Mouse (Mus musculus) MEL (cell line): ENCODE measurements around the gene Tspo2. TPM values are rescaled to one million over a fixed set of nuclear protein-coding genes. Genes with fewer than 3 reads are reported as not detected.

ENCODE experiments used
- DNase-seq: peaks from one replicate; pipeline ENCODE4 v3.0.0; 2011; ENCODE audit warnings: low read depth, low spot score
- H3K27ac ChIP-seq: 2 replicates; pipeline ENCODE4 v1.5.1; 2012; ENCODE audit warnings: low read depth, mild to moderate bottlenecking, control low read depth, low read length, moderate library complexity; ENCODE audit not compliant: control insufficient read depth
- H3K27me3 ChIP-seq, 2 experiments: fragments of 150-350 bp in 1 of 2; sonication (generic) in 1 of 2; 2 replicates each; pipeline ENCODE4 v1.6.1; 2012; ENCODE audit warnings: low read length in 2 of 2, mild to moderate bottlenecking in 2 of 2, improper control_type of control experiment in 1 of 2, moderate library complexity in 1 of 2; ENCODE audit not compliant: insufficient read depth in 2 of 2, control insufficient read depth in 1 of 2
- H3K36me3 ChIP-seq, 2 experiments: 2 replicates each; pipeline ENCODE4 v1.6.1; 2012 to 2014; ENCODE audit warnings: low read length in 2 of 2, improper control_type of control experiment in 1 of 2, inconsistent platforms in 1 of 2, mild to moderate bottlenecking in 1 of 2; ENCODE audit not compliant: insufficient read depth in 2 of 2, control insufficient read depth in 1 of 2
- H3K4me1 ChIP-seq, 2 experiments: fragments of 150-350 bp in 1 of 2; sonication (generic) in 1 of 2; 2 replicates each; pipeline ENCODE4 v1.6.1; 2012; ENCODE audit warnings: low read length in 2 of 2, improper control_type of control experiment in 1 of 2, mild to moderate bottlenecking in 1 of 2; ENCODE audit not compliant: insufficient read depth in 2 of 2, control insufficient read depth in 1 of 2
- H3K4me3 ChIP-seq, 2 experiments: fragments of 150-350 bp in 1 of 2; sonication (generic) in 1 of 2; 2 replicates each; pipeline ENCODE4 v1.5.1; 2012; ENCODE audit warnings: low read depth in 2 of 2, low read length in 2 of 2, mild to moderate bottlenecking in 2 of 2, moderate library complexity in 2 of 2, control low read depth in 1 of 2, improper control_type of control experiment in 1 of 2; ENCODE audit not compliant: control insufficient read depth in 1 of 2, insufficient read depth in 1 of 2
- H3K79me2 ChIP-seq: 2 replicates; pipeline ENCODE4 v1.6.1; 2012; ENCODE audit warnings: mild to moderate bottlenecking, low read length, moderate library complexity; ENCODE audit not compliant: control insufficient read depth, poor library complexity, insufficient read depth
- H3K9ac ChIP-seq: 2 replicates; pipeline ENCODE4 v1.6.1; 2012; ENCODE audit warnings: low read depth, mild to moderate bottlenecking, control low read depth, low read length, moderate library complexity; ENCODE audit not compliant: control insufficient read depth, poor library complexity, severe bottlenecking
- H3K9me3 ChIP-seq: fragments of 150-350 bp; sonication (generic); replicated peaks from 2 replicates; pipeline ENCODE4 v1.6.1; 2012; ENCODE audit warnings: mild to moderate bottlenecking, low read length, improper control_type of control experiment, moderate library complexity; ENCODE audit not compliant: insufficient read depth
- ELF1 ChIP-seq: IDR thresholded peaks from 2 replicates; pipeline ENCODE4 v1.6.1; 2014; ENCODE audit warnings: low read depth, mild to moderate bottlenecking, inconsistent platforms, low read length, improper control_type of control experiment, moderate library complexity
- EP300 ChIP-seq, 2 experiments: IDR thresholded peaks; 2 replicates each; pipeline ENCODE4 v1.6.1; 2011; ENCODE audit warnings: improper control_type of control experiment in 2 of 2, low read length in 2 of 2, low read depth in 1 of 2, mild to moderate bottlenecking in 1 of 2
- ETS1 ChIP-seq: IDR thresholded peaks from 2 replicates; pipeline ENCODE4 v1.6.1; 2012; ENCODE audit warnings: low read depth, mild to moderate bottlenecking, inconsistent platforms, low read length, improper control_type of control experiment, moderate library complexity
- GABPA ChIP-seq: IDR thresholded peaks from 2 replicates; pipeline ENCODE4 v1.6.1; 2012; ENCODE audit warnings: low read depth, mild to moderate bottlenecking, inconsistent platforms, low read length, improper control_type of control experiment, moderate library complexity
- JUND ChIP-seq: IDR thresholded peaks from 2 replicates; pipeline ENCODE4 v1.6.1; 2011; ENCODE audit warnings: low read depth, mild to moderate bottlenecking, improper control_type of control experiment, low read length
- KAT2A ChIP-seq: conservative IDR thresholded peaks from 2 replicates; pipeline ENCODE4 v1.6.1; 2012; ENCODE audit warnings: low read depth, low read length, improper control_type of control experiment, inconsistent platforms
- MAX ChIP-seq: IDR thresholded peaks from 2 replicates; pipeline ENCODE4 v1.6.1; 2011; ENCODE audit warnings: low read length, improper control_type of control experiment
- MAZ ChIP-seq: IDR thresholded peaks from 2 replicates; pipeline ENCODE4 v1.6.1; 2012; ENCODE audit warnings: low read depth, mild to moderate bottlenecking, inconsistent platforms, low read length, improper control_type of control experiment
- MEF2A ChIP-seq: IDR thresholded peaks from 2 replicates; pipeline ENCODE4 v1.6.1; 2014; ENCODE audit warnings: low read depth, mild to moderate bottlenecking, inconsistent platforms, low read length, improper control_type of control experiment; ENCODE audit not compliant: poor library complexity, insufficient replicate concordance, severe bottlenecking; ENCODE audit errors: extremely low read depth
- MXI1 ChIP-seq: IDR thresholded peaks from 2 replicates; pipeline ENCODE4 v1.6.1; 2011; ENCODE audit warnings: mild to moderate bottlenecking, low read depth, low read length, improper control_type of control experiment
- MYB ChIP-seq: IDR thresholded peaks from 2 replicates; pipeline ENCODE4 v1.6.1; 2011; ENCODE audit warnings: mild to moderate bottlenecking, low read depth, low read length, improper control_type of control experiment
- MYC ChIP-seq: IDR thresholded peaks from 2 replicates; pipeline ENCODE4 v1.6.1; 2011; ENCODE audit warnings: low read depth, mild to moderate bottlenecking, low read length, improper control_type of control experiment, moderate library complexity
- NELFE ChIP-seq: IDR thresholded peaks from 2 replicates; pipeline ENCODE4 v1.6.1; 2011; ENCODE audit warnings: low read depth, low read length, improper control_type of control experiment
- NRF1 ChIP-seq: IDR thresholded peaks from 2 replicates; pipeline ENCODE4 v1.6.1; 2014; ENCODE audit warnings: low read depth, mild to moderate bottlenecking, inconsistent platforms, low read length, improper control_type of control experiment, moderate library complexity; ENCODE audit not compliant: poor library complexity, insufficient read depth, severe bottlenecking
- POLR2AphosphoS2 ChIP-seq: IDR thresholded peaks from 2 replicates; pipeline ENCODE4 v1.6.1; 2011; ENCODE audit warnings: low read length, improper control_type of control experiment
- POLR2AphosphoS5 ChIP-seq: IDR thresholded peaks from 2 replicates; pipeline ENCODE4 v1.6.1; 2012; ENCODE audit warnings: low read depth, borderline replicate concordance, mild to moderate bottlenecking, inconsistent platforms, low read length, moderate library complexity, mixed read lengths
- RCOR1 ChIP-seq: IDR thresholded peaks from 2 replicates; pipeline ENCODE4 v1.6.1; 2012; ENCODE audit warnings: low read depth, mild to moderate bottlenecking, inconsistent platforms, low read length, improper control_type of control experiment
- SIN3A ChIP-seq: IDR thresholded peaks from 2 replicates; pipeline ENCODE4 v1.6.1; 2012; ENCODE audit warnings: low read length, improper control_type of control experiment, inconsistent platforms
- TCF12 ChIP-seq: IDR thresholded peaks from 2 replicates; pipeline ENCODE4 v1.6.1; 2014; ENCODE audit warnings: low read depth, mild to moderate bottlenecking, inconsistent platforms, low read length, improper control_type of control experiment, moderate library complexity
- USF1 ChIP-seq: IDR thresholded peaks from 2 replicates; pipeline ENCODE4 v1.6.1; 2014; ENCODE audit warnings: low read depth, mild to moderate bottlenecking, inconsistent platforms, low read length, improper control_type of control experiment, moderate library complexity
- USF2 ChIP-seq, 2 experiments: IDR thresholded peaks; 2 replicates each; pipeline ENCODE4 v1.6.1; 2011 to 2012; ENCODE audit warnings: improper control_type of control experiment in 2 of 2, low read length in 2 of 2, borderline replicate concordance in 1 of 2, inconsistent platforms in 1 of 2, low read depth in 1 of 2, mild to moderate bottlenecking in 1 of 2; ENCODE audit not compliant: insufficient read depth in 1 of 2
- ZKSCAN1 ChIP-seq: IDR thresholded peaks from 2 replicates; pipeline ENCODE4 v1.6.1; 2012; ENCODE audit warnings: low read depth, mild to moderate bottlenecking, inconsistent platforms, low read length, improper control_type of control experiment, moderate library complexity
- polyA plus RNA-seq, 2 experiments: library from polyadenylated mRNA; stranded (reverse) in 1 of 2; unstranded in 1 of 2; fragments of >175 nt in 1 of 2; fragments of >200 nt in 1 of 2; gene quantifications; 2 replicates each; pipeline versions ENCODE4 v1.2.1 to v1.2.4; 2012; ENCODE audit warnings: low replicate concordance in 2 of 2, low read depth in 1 of 2; ENCODE audit not compliant: insufficient read length in 2 of 2, insufficient read depth in 1 of 2, missing spikeins in 1 of 2
- total RNA-seq: library from RNA; depleted of rRNA; stranded (reverse); fragments of 300-350 nt; gene quantifications from 2 replicates; pipeline ENCODE4 v1.2.3, GENCODE M21; 2012

Gene Tspo2
- total and polyA plus RNA-seq, 3 experiments, result 3.7 to 14.6 TPM; not detected in 1

DNA sequence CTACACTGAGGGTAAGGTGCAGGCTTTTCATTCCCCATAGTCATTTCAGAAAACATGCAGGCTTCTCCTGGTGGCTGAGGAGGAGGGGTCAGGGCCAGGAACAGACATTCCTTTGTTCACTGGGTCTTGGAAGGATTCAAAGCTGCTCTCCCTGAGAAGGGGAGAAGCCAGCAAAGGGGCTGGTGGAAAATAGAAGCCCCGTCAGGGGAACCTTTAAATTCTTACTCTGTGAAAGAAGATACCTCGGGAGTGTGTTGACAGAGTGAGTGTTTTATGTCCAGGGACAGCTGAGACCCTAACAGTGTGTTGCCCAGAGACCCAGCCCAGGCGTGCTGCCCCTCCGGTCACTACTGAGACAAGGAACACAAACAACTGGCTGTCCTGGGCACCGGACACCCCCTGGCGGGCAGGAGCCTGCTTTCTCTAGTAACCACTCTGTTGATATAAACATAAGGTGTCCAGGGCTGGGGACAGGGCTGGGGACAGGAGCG is 13.9 kb downstream of the Tspo2 start:
- H3K4me1 ChIP-seq, result peaks cover under 1 to 5% of the 10 kb centered on the region in 2 experiments; a peak in 2 of 4 replicates
- no peaks in the 10 kb centered on the region for H3K79me2 ChIP-seq
- peaks cover 0 to 4% of the 10 kb centered on the region in 2 experiments; a peak in 1 of 4 replicates for H3K36me3 ChIP-seq
- no peaks in the 10 kb centered on the region for H3K27me3 ChIP-seq
- TF ChIP-seq USF1 (no peak), MAZ (no peak), POLR2AphosphoS5 (no peak), MXI1 (no peak), ELF1 (no peak), MYC (no peak), SIN3A (no peak), MEF2A (no peak)
- DNase-seq, result no peak
- no peak overlapping the region for H3K4me3 ChIP-seq
- H3K9me3 ChIP-seq, result no peaks in the 10 kb centered on the region
- H3K27ac ChIP-seq, result no peak overlapping the region
- H3K9ac ChIP-seq, result no peak overlapping the region

DNA sequence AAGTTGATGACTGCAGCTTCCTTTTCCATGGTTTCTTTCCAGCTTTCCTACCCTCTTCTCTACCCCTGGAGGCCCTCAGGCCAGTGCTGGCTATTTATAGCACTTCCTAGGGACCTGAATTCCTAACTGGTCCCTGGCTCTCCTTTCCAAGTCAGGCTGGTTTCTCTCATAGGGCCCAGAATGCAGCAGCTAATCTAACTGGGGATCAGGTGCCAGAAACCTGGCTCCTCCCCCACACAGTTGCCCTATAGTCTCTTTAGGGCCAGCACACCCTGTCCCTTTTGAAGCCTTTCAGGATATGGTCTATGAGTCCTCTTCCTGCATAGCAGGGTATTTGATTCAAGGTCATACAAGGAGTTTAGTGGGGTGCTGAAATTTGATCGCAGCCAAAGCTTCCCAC is 14.8 kb downstream of the Tspo2 start:
- H3K9ac ChIP-seq, result no peak overlapping the region
- peaks cover 2 to 8% of the 10 kb centered on the region in 2 experiments; a peak in 2 of 4 replicates for H3K4me1 ChIP-seq

More for the DNA sequence above, 14.8 kb downstream of the Tspo2 start:
- H3K79me2 ChIP-seq, result no peaks in the 10 kb centered on the region
- H3K27me3 ChIP-seq, result no peaks in the 10 kb centered on the region
- DNase-seq, result no peak
- H3K27ac ChIP-seq, result no peak overlapping the region
- H3K36me3 ChIP-seq, result peaks cover 0 to 6% of the 10 kb centered on the region in 2 experiments; a peak in 1 of 4 replicates
- no peaks in the 10 kb centered on the region for H3K9me3 ChIP-seq
- TF ChIP-seq SIN3A (no peak), NRF1 (no peak), RCOR1 (no peak), NELFE (no peak), POLR2AphosphoS2 (no peak), USF1 (no peak), TCF12 (no peak), MEF2A (no peak), ZKSCAN1 (no peak), ETS1 (no peak), MYB (no peak), EP300 (IDR thresholded peaks at IDR 0.05; ENCODE audit: low read depth in 1 of 2, low read length in 2 of 2) (no peak), USF2 (IDR thresholded peaks at IDR 0.05; ENCODE audit: borderline replicate concordance in 1 of 2, insufficient read depth in 1 of 2, low read depth in 1 of 2, low read length in 2 of 2) (no peak), GABPA (no peak), POLR2AphosphoS5 (no peak), JUND (no peak), KAT2A (no peak), MAX (no peak)
- no peak overlapping the region for H3K4me3 ChIP-seq
